Mouse (Mus musculus): ENCODE measurements around the gene Arhgef19. TPM values are rescaled to one million over a fixed set of nuclear protein-coding genes. Genes with fewer than 3 reads are reported as not detected.

Gene Arhgef19
- polyA plus RNA-seq, 1 experiment from 2014 or later, result 2.4 TPM

DNA sequence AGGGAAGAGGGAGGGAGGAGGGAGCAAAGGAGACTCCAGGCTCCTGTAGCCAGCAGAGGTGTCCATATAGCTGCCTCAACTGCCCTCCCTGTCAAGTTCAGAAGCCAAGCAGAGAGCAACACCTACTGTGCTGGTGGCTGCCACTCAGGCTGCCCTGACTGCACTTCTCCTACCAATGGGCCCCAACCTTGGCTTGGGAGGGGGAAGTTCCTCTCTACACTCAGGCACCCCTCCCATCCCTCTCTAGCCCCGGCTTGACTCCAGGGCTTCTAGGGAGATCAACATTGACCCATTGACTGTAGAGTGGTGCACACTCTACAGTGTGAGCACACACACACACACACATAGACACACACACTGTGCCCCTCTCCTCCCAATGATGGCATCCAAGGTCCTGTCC lies 42.3 kb downstream of the Arhgef19 start:
- Histone ChIP-seq H3K4me2 (no peak overlapping the region), H3K4me3 (no peak overlapping the region), H3K9ac (no peak overlapping the region), H3K36me3 (no peaks in the 10 kb centered on the region), H3K4me1 (peaks cover 44% of the 10 kb centered on the region), H3K27ac (peak overlapping the region; percentile 62; the same call in 1 of the 2 replicates), H3K9me3 (replicated peaks) (no peaks in the 10 kb centered on the region), H3K27me3 (replicated peaks) (peaks cover 38% of the 10 kb centered on the region)
- WGBS (ENCODE audit: insufficient replicate concordance), result 13% methylated on average over 1 of the region's 1 CpGs
- ATAC-seq, result peak; percentile 45

DNA sequence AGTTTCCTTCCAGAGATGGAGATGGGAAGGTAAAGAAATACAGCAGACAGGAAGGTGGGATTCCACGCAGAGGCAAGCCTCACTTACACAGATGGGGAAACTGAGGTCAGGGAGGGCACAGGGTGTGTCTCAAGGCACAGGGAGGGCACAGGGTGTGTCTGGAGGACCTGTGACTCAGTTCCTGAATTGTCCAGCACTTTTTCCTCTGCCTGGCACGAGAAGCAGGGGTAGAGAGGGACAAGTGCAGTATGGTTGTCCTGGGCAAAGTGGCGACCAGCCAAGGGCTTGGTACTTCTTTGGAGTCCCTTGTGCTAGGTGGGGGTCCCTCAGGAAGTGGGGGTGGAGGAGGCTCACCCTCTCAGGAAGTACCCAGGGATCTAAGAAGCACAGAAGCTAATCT lies 42.8 kb downstream of the Arhgef19 start:
- Histone ChIP-seq H3K27me3 (replicated peaks) (peaks cover 44% of the 10 kb centered on the region), H3K9ac (no peak overlapping the region), H3K4me2 (no peak overlapping the region), H3K4me1 (peaks cover 46% of the 10 kb centered on the region), H3K4me3 (no peak overlapping the region), H3K36me3 (no peaks in the 10 kb centered on the region), H3K9me3 (replicated peaks) (no peaks in the 10 kb centered on the region), H3K27ac (0 out of 2 replicates have a peak overlapping the region, but pooled peaks have one; percentile 62)
- 23% methylated on average over 3 of the region's 3 CpGs for WGBS (ENCODE audit: insufficient replicate concordance)
- ATAC-seq, result no peak

DNA sequence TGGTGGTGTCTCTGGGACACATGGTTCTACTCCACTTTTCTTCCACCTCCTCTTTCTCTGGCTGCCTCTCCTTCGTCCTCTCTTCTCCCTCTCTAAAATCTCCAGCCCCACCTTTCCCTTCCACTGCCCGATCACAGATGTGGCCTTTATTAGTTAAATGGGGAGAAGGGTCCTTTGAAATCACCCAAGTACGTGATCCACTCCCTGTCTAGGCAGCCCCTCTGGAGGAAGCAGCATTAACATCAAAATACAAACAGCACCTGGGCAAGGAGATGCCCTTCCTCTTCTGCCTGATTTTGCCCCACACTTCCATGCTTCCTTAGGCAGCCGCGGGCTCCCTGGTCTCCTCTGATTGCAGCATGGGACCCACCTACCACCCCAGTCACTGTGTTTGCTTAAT lies 43.3 kb downstream of the Arhgef19 start:
- 47% methylated on average over 5 of the region's 5 CpGs for WGBS (ENCODE audit: insufficient replicate concordance)
- Histone ChIP-seq H3K27ac (no peak overlapping the region), H3K4me1 (peaks cover 51% of the 10 kb centered on the region)

DNA sequence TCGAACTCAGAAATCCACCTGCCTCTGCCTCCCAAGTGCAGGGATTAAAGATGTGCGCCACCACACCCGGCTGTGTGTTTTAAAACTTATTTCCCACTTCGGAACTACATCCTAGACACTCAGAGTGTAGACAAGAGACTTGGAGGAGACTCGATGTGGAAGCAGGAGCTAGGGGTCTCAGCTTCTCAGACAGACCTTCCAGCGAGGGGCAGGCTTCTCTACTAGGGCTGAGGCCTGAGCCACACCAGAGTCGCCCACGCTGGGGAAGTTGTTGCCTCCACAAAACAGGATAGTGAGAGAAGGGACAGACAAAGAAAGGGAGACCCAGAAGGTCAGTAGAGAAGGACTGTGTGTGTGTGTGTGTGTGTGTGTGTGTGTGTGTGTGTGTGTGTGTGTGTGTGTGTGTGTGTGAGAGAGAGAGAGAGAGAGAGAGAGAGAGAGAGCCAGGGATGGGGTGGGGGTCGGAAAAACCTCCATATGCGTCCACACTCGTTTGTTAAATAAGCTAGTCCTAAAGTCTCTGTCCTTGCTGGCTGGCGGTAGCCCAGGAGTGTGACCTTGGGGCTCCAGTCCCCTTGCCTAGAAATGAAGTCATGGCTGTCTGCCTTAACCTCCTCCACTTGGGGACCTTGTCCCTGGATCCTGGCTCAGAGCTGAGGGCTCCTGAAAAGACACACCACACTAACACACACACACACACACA lies 44.0 kb downstream of the Arhgef19 start:
- ATAC-seq, result no peak
- Histone ChIP-seq H3K4me2 (no peak overlapping the region), H3K9me3 (replicated peaks) (no peaks in the 10 kb centered on the region), H3K36me3 (no peaks in the 10 kb centered on the region), H3K27me3 (replicated peaks) (peaks cover 51% of the 10 kb centered on the region), H3K4me1 (peaks cover 51% of the 10 kb centered on the region), H3K9ac (no peak overlapping the region), H3K4me3 (no peak overlapping the region), H3K27ac (no peak overlapping the region)
- 54% methylated on average over 12 of the region's 12 CpGs for WGBS (ENCODE audit: insufficient replicate concordance)

More for the DNA sequence above, 43.3 kb downstream of the Arhgef19 start:
- Histone ChIP-seq H3K9me3 (replicated peaks) (no peaks in the 10 kb centered on the region), H3K9ac (no peak overlapping the region), H3K27me3 (replicated peaks) (peaks cover 49% of the 10 kb centered on the region), H3K36me3 (no peaks in the 10 kb centered on the region), H3K4me2 (no peak overlapping the region), H3K4me3 (no peak overlapping the region)
- ATAC-seq, result no peak

DNA sequence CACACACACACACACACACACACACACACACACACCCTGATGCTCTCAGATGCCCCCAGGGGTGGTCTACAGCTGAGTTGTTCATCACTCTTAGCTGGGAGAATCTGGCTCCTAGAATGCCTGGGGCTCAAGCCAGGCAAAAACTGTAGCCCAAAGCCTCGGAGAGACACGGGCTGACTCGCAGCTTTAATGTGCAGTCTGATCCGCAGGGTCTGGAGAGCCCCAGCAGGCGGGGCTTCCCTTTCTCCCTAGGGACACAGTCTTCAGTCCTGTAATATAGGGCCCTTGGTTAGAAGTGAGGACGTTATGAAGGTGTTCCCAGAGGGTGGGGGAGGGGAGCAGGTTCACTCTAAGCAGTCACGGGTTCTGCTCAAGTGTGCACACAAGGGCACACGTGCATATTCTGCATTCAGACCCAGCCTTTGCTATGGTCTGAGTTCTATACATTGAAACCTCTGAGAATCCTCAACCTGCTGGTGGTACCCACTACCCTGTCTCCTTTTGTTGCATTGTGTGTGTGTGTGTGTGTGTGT lies 44.6 kb downstream of the Arhgef19 start:
- no peaks in the 10 kb centered on the region for H3K36me3 ChIP-seq
- peaks cover 56% of the 10 kb centered on the region for H3K27me3 ChIP-seq (replicated peaks)
- H3K4me3 ChIP-seq, result no peak overlapping the region
- no peak overlapping the region for H3K27ac ChIP-seq
- no peak overlapping the region for H3K9ac ChIP-seq
- no peak overlapping the region for H3K4me2 ChIP-seq
- no peak for ATAC-seq
- peaks cover 48% of the 10 kb centered on the region for H3K4me1 ChIP-seq
- WGBS (ENCODE audit: insufficient replicate concordance), result 31% methylated on average over 8 of the region's 8 CpGs
- H3K9me3 ChIP-seq (replicated peaks), result no peaks in the 10 kb centered on the region

DNA sequence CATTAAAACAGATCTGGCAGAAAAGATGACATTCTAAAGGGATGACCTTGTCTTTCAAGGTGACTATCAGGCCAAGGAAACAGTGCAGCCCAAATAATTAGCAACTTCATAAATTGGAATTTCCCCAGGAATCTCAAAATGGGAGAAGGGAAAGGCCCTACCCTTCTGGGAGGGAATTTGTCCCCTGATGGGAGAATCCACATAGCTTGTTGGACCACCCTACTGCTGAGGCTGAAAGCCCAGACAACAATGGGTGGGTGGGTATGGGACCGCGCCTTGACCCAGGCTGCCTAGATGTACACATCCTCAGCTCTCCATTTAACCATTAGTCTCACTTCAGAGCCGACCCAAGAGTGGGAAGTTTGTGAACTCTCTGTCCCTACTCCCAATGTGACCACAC lies 45.2 kb downstream of the Arhgef19 start:
- WGBS (ENCODE audit: insufficient replicate concordance), result 73% methylated on average over 3 of the region's 3 CpGs
- Histone ChIP-seq H3K9me3 (replicated peaks) (no peaks in the 10 kb centered on the region), H3K27me3 (replicated peaks) (peaks cover 61% of the 10 kb centered on the region), H3K4me1 (peaks cover 43% of the 10 kb centered on the region), H3K27ac (no peak overlapping the region), H3K9ac (no peak overlapping the region), H3K36me3 (no peaks in the 10 kb centered on the region), H3K4me2 (no peak overlapping the region), H3K4me3 (no peak overlapping the region)
- no peak for ATAC-seq

DNA sequence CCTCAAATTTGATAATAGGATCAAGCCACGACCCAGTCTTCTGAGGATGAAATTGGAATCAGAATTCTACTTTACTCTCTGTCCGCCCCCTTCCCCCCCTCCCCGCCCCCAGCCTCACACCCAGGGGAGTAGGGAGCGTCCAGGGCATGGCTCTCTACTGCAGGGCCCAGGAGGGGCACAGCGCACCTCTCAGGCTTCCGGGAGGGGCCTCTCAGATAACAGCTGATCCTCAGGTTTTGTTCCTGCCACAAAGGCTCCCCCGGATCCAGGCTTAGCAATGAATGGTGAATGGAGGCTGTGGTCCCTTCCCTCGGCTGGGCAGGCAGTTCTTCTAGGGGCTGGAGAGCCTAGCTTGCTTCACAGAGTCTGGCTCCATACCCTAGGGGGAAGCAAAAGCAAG lies 45.8 kb downstream of the Arhgef19 start:
- no peak for ATAC-seq
- H3K36me3 ChIP-seq, result no peaks in the 10 kb centered on the region
- no peak overlapping the region for H3K4me3 ChIP-seq
- H3K9me3 ChIP-seq (replicated peaks), result no peaks in the 10 kb centered on the region
- no peak overlapping the region for H3K9ac ChIP-seq
- peaks cover 43% of the 10 kb centered on the region for H3K4me1 ChIP-seq
- no peak overlapping the region for H3K27ac ChIP-seq
- peaks cover 68% of the 10 kb centered on the region for H3K27me3 ChIP-seq (replicated peaks)
- no peak overlapping the region for H3K4me2 ChIP-seq
- WGBS (ENCODE audit: insufficient replicate concordance), result 29% methylated on average over 8 of the region's 8 CpGs

DNA sequence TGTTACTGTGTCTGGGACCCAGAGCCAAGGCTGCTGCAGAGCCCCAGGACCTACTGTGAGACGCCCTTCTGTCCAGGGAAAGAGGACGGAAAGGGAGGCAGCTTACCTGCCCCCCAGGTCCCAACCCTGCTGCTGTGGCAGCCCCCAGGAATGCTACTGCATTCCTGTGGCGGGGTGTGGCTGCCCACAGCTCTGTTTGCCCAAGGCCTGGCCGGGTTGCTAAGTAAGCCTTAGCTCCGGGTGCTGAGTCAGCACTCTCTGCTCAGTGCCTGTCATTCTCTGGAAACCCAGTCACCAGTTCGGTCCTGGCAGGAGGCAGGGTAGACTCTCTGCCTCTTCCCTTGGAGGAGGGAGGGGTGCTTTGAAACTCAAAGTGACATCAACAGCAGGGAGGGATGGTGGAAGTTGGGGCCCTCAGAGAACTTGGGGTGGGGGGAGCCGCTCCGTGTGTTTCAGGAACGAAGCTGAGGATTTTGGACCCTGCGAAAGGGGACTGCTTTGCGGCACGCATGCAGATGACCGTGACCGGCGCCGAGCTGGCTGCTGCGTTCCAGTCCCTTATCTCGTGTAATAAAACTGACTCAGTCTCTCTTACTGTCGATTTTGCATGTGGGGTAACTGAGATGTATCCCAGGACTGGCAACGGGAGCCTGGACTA lies 47.7 kb downstream of the Arhgef19 start:
- Histone ChIP-seq H3K4me3 (peak overlapping the region; percentile 2; the same call in 1 of the 2 replicates), H3K9me3 (replicated peaks) (no peaks in the 10 kb centered on the region), H3K9ac (no peak overlapping the region), H3K36me3 (no peaks in the 10 kb centered on the region), H3K27ac (no peak overlapping the region), H3K4me1 (peaks cover 42% of the 10 kb centered on the region), H3K27me3 (replicated peaks) (peaks cover 86% of the 10 kb centered on the region), H3K4me2 (peak overlapping the region; percentile 49)
- no peak for ATAC-seq
- WGBS (ENCODE audit: insufficient replicate concordance), result 9% methylated on average over 20 of the region's 20 CpGs

DNA sequence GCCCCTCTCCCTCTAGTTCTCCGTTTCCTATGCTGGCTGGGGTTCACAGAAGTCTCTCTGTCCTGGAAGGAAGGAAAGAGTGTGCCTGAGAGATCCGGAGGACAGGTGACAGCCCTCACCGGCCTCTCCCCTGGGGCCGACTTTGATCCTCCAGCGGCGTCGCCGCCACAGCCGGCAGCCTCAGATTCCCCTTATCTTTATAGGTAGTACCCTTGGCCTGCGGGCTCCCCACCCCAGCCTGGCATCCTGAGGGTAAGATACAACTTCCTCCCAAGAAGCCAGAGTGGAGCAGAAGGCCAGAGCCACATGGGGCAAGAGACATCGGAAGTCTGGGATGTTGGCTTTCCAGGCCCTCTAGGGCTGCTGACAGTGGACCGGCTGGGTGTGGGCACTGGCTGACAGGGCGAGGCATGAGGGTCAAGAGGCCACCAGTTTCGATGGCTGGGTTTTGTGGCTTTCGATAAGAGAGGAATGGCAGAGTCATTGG lies 48.3 kb downstream of the Arhgef19 start:
- H3K36me3 ChIP-seq, result no peaks in the 10 kb centered on the region
- H3K9ac ChIP-seq, result no peak overlapping the region
- peaks cover 39% of the 10 kb centered on the region for H3K4me1 ChIP-seq
- peaks cover 92% of the 10 kb centered on the region for H3K27me3 ChIP-seq (replicated peaks)
- H3K4me2 ChIP-seq, result peak overlapping the region; percentile 49
- 0 out of 2 replicates have a peak overlapping the region, but pooled peaks have one; percentile 2 for H3K4me3 ChIP-seq
- peak; percentile 16; the same call in 1 of the 2 replicates for ATAC-seq
- 4% methylated on average over 15 of the region's 15 CpGs for WGBS (ENCODE audit: insufficient replicate concordance)
- no peak overlapping the region for H3K27ac ChIP-seq
- no peaks in the 10 kb centered on the region for H3K9me3 ChIP-seq (replicated peaks)

DNA sequence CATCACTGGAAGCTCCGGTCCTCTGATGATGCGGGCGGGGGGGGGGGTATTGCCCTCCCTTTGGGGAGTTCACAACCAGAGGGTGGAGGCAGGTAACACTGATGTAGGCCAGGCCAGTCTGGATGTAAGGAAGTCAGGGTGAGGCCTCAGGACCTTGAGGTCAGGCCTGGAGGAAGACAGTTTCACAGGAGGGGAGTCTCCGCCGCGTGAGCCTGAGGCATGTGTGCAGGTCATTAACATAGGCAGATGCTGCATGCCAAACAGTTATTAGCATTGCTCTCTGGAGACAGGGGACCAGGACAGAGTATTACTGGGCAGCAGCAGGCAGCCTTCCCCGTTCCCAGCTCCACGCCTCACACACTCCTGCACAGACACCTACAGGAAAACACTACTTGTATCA lies 48.9 kb downstream of the Arhgef19 start:
- Histone ChIP-seq H3K9me3 (replicated peaks) (no peaks in the 10 kb centered on the region), H3K36me3 (no peaks in the 10 kb centered on the region), H3K4me2 (no peak overlapping the region), H3K27ac (no peak overlapping the region), H3K4me1 (peaks cover 36% of the 10 kb centered on the region), H3K9ac (no peak overlapping the region), H3K27me3 (replicated peaks) (peaks cover 98% of the 10 kb centered on the region), H3K4me3 (no peak overlapping the region)
- ATAC-seq, result no peak
- 51% methylated on average over 8 of the region's 8 CpGs for WGBS (ENCODE audit: insufficient replicate concordance)

DNA sequence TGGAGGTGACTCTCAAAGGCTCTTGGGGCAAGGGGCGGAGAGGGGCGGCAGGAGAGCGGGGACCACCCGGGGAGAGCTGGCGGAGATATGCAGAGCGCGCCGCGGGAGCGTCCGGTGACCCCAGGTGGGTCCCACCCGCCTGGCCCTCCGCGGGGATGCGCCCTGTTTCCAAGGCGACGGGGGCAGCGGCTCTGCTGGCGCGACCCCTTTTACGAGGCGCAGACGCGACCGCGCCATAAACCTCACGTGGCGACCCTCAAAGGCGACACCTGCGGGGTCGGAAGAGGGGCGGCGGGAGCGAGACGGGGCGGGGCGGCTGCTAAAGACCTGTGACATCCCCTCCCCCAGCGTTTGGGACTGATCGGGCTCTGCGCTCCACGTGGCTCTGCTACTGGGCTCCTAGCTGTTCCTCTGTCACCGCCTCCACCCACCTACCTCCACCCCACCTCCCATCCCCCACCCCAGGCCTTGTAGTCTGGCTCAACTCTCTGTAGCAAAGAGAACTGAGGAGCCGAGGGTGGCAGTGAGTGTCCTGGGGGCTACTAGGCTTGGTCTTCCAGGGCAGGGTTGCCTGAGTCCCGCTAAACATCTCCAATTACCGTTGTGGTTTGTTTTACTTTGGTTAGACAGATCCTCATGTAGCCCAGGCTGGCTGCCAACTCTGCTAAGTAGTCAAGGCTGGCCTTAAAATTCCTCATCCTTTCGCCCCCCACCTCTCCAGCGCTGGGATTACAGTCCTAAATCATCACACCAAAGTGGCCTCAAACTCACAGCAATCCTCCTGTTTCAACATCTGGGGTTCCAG lies 52.5 kb downstream of the Arhgef19 start:
- Histone ChIP-seq H3K36me3 (no peaks in the 10 kb centered on the region), H3K4me2 (peak overlapping the region; percentile 58), H3K27ac (no peak overlapping the region), H3K9me3 (replicated peaks) (no peaks in the 10 kb centered on the region), H3K4me3 (peak overlapping the region; percentile 30), H3K9ac (no peak overlapping the region), H3K27me3 (replicated peaks) (peaks cover 99% of the 10 kb centered on the region), H3K4me1 (peaks cover 35% of the 10 kb centered on the region)
- 0 out of 2 replicates have a peak, but pooled peaks have one; percentile 11 for ATAC-seq
- 2% methylated on average over 47 of the region's 47 CpGs for WGBS (ENCODE audit: insufficient replicate concordance)
